Mouse (Mus musculus) forebrain, embryonic 16.5 days (tissue): ENCODE results near the gene Emp1. TPM values are rescaled to one million over a fixed set of nuclear protein-coding genes. Genes with fewer than 3 reads are reported as not detected.

Source experiments
- ATAC-seq: fragments of 200-750 bp; cut with Nextera tagmentation; 2 replicates; pipeline ENCODE4 v1.8.0; 2017; ENCODE audit warnings: mild to moderate bottlenecking, moderate library complexity
- H3K27ac ChIP-seq: fragments of 300-500 bp; sonication (generic); 2 replicates; pipeline ENCODE4 v1.5.1; 2014; ENCODE audit warnings: low read length, control low read depth
- H3K27me3 ChIP-seq: fragments of 300-500 bp; sonication (generic); replicated peaks from 2 replicates; pipeline ENCODE4 v1.6.1; 2014; ENCODE audit warnings: low read length; ENCODE audit not compliant: control insufficient read depth, insufficient read depth
- H3K36me3 ChIP-seq: fragments of 300-500 bp; sonication (generic); 2 replicates; pipeline ENCODE4 v1.6.1; 2014; ENCODE audit not compliant: control insufficient read depth, insufficient read depth
- H3K4me1 ChIP-seq: fragments of 300-500 bp; sonication (generic); replicated peaks from 2 replicates; pipeline ENCODE4 v1.6.1; 2014; ENCODE audit warnings: low read length; ENCODE audit not compliant: control insufficient read depth, insufficient read depth
- H3K4me2 ChIP-seq: fragments of 300-500 bp; sonication (generic); 2 replicates; pipeline ENCODE4 v1.6.1; 2014; ENCODE audit warnings: mild to moderate bottlenecking, low read length, control low read depth
- H3K4me3 ChIP-seq: fragments of 300-500 bp; sonication (generic); replicated peaks from 2 replicates; pipeline ENCODE4 v1.5.1; 2014; ENCODE audit warnings: mild to moderate bottlenecking, low read length, control low read depth
- H3K9ac ChIP-seq: fragments of 300-500 bp; sonication (generic); replicated peaks from 2 replicates; pipeline ENCODE4 v1.6.1; 2014; ENCODE audit warnings: low read depth, low read length, control low read depth
- H3K9me3 ChIP-seq: fragments of 300-500 bp; sonication (generic); 2 replicates; pipeline ENCODE4 v1.6.1; 2016; ENCODE audit warnings: low read length; ENCODE audit not compliant: control insufficient read depth
- WGBS: fragments of 180-500 bp; shearing (Covaris S2); extraction: QIAGEN DNeasy Blood & Tissue Kit; methylation state at CpG from one replicate; pipeline ENCODE4 v1.1.7; 2014; 5-methylcytosine and 5-hydroxymethylcytosine counted together
- polyA plus RNA-seq: library from polyadenylated mRNA; unstranded; fragments of >200 nt; fragmentation: Nextera tagmentation; extraction: Ambion mirVana; gene quantifications from 2 replicates; pipeline ENCODE4 v1.2.1, GENCODE M21; 2015

The Emp1 gene
- 4.7 and 9.2 TPM in 2 replicates for polyA plus RNA-seq

DNA sequence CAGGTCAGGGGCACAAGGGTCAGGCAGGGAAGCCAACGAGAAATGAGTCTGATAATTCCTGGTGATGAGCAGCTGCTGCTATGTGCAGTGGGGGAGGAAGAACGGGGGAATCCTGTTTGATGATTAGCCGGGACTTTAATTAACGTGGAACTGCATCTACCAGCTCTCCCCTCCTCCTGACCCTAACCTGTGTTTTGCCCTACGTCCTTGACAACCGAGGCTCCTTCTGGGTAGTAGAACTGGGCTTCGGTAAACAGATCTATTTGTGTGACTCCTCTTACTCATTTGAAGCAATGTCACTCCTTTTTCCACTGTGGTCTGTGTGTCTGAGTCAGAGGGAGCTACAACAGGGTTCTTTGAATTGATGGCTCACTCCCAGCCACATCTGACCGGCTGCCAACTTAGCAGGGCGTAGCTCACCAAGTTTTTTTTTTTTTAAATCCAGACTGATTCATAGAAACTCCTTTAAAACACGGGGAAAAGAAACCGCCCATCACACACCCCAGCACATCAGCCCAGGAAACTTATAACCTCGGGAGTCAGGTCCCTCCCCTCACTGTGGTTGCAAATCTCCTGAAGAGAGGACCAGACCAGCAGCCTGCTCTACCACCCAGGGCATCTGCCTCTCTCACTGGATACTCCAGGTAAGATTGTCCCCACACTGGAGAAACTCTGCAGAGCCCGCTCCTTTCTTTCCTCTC, at the start of gene Emp1:
Gene Emp1 (plus strand): TSS at position 87 of the 701 bp plus-strand sequence.
- Histone ChIP-seq H3K27ac (no peak within 1 kb of the TSS), H3K4me2 (peak within 1 kb of the TSS; percentile 4; the same call in 1 of the 2 replicates)

DNA sequence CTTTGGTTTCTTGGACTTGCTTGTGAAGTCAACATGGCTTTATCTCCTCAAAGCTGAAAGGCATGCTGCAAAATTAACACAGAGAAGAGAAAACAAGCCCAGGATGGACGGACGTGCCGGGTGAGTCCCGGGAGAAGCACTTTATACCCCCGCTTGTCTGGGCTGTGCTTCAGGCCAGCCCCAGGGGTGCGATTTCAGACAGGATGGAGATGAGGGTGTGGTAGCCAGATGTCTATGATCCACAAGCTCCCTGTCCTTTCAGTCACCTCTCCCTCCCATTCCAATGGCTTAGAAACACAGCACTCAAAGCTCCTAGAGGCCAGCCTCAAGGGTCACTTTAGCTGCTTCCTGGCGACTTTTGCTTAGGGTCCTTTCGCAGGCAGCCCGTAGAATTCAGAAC, 48.4 kb upstream of the Emp1 start:
- Histone ChIP-seq H3K9me3 (no peaks in the 10 kb centered on the region), H3K36me3 (no peaks in the 10 kb centered on the region), H3K27ac (no peak overlapping the region), H3K27me3 (no peaks in the 10 kb centered on the region), H3K4me3 (no peak overlapping the region), H3K4me2 (no peak overlapping the region), H3K4me1 (no peaks in the 10 kb centered on the region), H3K9ac (no peak overlapping the region)
- 83% methylated on average over 9 of the region's 9 CpGs for WGBS
- ATAC-seq: no peak

More for the DNA sequence above, at the start of gene Emp1:
- Histone ChIP-seq H3K4me3 (no peak within 1 kb of the TSS; the same call in 1 of the 2 replicates), H3K4me1 (peaks cover 13% of the 10 kb centered on the region), H3K27me3 (no peaks in the 10 kb centered on the region), H3K9ac (no peak within 1 kb of the TSS), H3K9me3 (no peaks in the 10 kb centered on the region), H3K36me3 (no peaks in the 10 kb centered on the region)
- ATAC-seq: peak; percentile 39; the same call in 1 of the 2 replicates
- 25% methylated on average over 13 of the region's 13 CpGs for WGBS

DNA sequence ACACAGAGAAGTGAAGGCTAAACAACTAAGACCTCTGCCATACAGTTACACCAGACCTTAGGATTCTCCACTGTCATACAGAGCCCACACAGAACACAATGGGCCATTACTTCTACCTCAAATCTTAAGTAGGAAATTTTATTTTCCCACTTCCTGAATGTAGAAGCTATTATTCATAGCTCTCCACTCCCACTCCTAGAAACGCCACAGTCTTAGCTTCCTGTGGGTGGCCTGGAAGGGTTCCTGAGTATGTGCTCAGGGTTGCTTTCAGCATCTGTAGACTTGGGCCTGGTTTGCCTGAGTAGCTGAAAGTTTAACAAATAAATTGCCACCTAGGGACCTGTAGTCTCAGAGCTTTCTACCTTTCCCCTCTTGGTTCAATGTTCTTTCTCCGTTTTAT, 46.2 kb upstream of the Emp1 start:
- no peaks in the 10 kb centered on the region for H3K9me3 ChIP-seq
- no peak for ATAC-seq
- H3K4me3 ChIP-seq: no peak overlapping the region
- 86% methylated on average over 2 of the region's 2 CpGs for WGBS
- no peaks in the 10 kb centered on the region for H3K27me3 ChIP-seq
- no peak overlapping the region for H3K9ac ChIP-seq
- H3K36me3 ChIP-seq: no peaks in the 10 kb centered on the region
- no peak overlapping the region for H3K4me2 ChIP-seq
- H3K4me1 ChIP-seq: no peaks in the 10 kb centered on the region
- H3K27ac ChIP-seq: no peak overlapping the region

DNA sequence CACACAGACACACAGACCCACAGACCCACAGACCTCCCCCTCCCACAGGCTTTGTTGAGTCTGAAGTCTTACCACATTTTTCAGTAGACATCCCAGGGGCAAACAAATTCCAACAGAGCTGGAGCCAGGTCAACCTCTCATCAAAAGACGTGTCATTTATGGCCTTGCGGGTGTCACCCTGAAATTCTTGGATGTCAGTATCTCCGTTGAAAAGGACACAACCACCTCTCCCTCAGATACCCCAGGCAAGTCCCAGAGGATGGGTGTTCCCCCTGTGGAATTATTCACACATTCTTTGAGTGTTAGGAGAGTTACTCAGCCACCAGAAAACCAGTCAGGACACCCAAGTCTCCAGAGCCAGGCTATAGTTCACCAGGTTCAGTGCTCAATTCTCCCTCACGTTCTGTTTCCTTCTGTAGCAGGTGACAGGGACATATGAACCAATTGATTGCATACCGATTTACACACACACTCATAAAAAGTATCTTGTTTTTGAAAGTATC, 42.9 kb upstream of the Emp1 start:
- no peak for ATAC-seq
- H3K4me2 ChIP-seq: no peak overlapping the region
- H3K36me3 ChIP-seq: no peaks in the 10 kb centered on the region
- H3K4me1 ChIP-seq: peaks cover 5% of the 10 kb centered on the region; the same call in 1 of the 2 replicates
- no peak overlapping the region for H3K27ac ChIP-seq
- no peaks in the 10 kb centered on the region for H3K9me3 ChIP-seq
- no peak overlapping the region for H3K9ac ChIP-seq
- no peaks in the 10 kb centered on the region for H3K27me3 ChIP-seq
- WGBS: 93% methylated on average over 5 of the region's 5 CpGs
- H3K4me3 ChIP-seq: no peak overlapping the region

DNA sequence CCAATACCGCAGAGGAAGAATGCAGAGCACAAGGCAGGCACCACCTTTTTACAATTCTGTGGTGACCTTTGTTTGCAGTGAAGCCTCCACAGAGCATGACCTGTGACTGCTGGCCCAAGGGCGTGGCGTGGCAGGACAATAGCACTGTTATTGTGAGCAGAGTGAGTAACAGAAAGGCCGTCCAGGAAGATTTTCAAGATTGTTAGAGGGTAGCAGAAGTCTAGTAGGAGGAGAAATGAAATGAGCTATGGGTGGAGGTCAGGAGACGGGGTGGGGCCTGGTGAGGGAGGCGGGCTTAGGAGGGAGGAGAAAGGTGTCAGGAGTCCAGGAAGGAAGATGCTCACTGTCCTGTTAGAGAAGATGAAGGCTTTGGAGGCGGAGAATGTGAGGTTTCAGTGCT, 39.6 kb upstream of the Emp1 start:
- Histone ChIP-seq H3K27ac (no peak overlapping the region), H3K4me2 (no peak overlapping the region), H3K27me3 (no peaks in the 10 kb centered on the region), H3K9me3 (no peaks in the 10 kb centered on the region), H3K4me3 (no peak overlapping the region), H3K4me1 (peaks cover 5% of the 10 kb centered on the region; the same call in 1 of the 2 replicates), H3K9ac (no peak overlapping the region), H3K36me3 (no peaks in the 10 kb centered on the region)
- ATAC-seq: no peak
- 77% methylated on average over 7 of the region's 7 CpGs for WGBS

DNA sequence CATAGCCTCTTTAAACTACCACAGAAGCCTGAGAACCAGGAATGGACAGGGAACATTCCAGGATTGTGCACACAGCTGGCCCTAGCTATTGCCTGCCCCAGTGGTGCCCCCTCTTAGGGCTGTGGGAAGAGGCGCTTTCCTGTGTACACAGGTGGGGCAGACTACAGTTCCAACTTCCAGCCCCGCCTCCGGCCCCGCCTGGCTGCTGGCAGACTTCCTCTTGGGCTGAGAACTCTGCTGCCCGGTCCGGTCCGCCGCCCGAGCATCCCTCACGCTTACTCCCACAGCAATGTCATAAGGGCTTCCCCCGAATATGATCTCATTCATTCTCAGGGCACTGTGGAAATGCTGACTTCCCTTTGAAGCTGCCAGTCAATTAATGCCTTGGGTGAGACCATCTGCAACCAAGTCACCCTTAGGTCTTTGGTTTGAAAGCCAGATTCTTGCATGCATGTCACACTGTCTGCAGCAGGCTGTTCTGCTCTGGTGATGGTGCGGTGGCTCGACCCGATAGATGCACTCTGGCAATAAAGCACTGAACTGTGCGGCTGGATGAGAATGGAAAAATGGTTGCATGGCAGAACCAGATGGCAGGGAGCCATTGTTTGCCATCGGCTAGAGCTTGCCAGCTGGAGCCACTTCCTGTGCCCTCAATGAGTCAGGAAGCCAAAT, 38.9 kb upstream of the Emp1 start:
- Histone ChIP-seq H3K4me3 (no peak overlapping the region), H3K4me2 (no peak overlapping the region), H3K9ac (no peak overlapping the region), H3K27me3 (no peaks in the 10 kb centered on the region), H3K4me1 (peaks cover 5% of the 10 kb centered on the region; the same call in 1 of the 2 replicates), H3K9me3 (no peaks in the 10 kb centered on the region), H3K36me3 (no peaks in the 10 kb centered on the region), H3K27ac (no peak overlapping the region)
- 52% methylated on average over 16 of the region's 16 CpGs for WGBS
- no peak; the same call in 1 of the 2 replicates for ATAC-seq

DNA sequence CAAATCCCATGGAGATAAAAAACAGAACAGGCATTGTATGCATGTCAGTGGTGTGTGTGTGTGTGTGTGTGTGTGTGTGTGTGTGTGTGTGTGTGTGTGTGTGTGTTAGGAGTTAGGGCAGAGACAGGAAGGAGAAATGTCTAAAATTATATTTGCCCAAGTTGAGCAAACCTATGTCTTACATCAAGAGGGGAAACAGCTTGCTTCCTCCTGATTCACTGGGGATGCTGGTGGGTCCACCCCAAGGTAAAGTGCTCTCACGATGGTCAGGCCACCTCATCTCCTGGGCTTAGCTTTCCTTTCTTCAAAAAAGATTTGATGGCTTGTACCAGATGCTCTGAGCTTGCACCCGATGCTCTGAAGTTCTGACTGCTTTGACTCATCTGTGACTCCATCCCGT, 38.2 kb upstream of the Emp1 start:
- no peaks in the 10 kb centered on the region for H3K9me3 ChIP-seq
- H3K27ac ChIP-seq: no peak overlapping the region
- H3K4me1 ChIP-seq: peaks cover 5% of the 10 kb centered on the region; the same call in 1 of the 2 replicates
- no peaks in the 10 kb centered on the region for H3K36me3 ChIP-seq
- H3K4me3 ChIP-seq: no peak overlapping the region
- H3K27me3 ChIP-seq: no peaks in the 10 kb centered on the region
- H3K9ac ChIP-seq: no peak overlapping the region
- WGBS: 77% methylated on average over 3 of the region's 3 CpGs
- no peak for ATAC-seq
- no peak overlapping the region for H3K4me2 ChIP-seq

DNA sequence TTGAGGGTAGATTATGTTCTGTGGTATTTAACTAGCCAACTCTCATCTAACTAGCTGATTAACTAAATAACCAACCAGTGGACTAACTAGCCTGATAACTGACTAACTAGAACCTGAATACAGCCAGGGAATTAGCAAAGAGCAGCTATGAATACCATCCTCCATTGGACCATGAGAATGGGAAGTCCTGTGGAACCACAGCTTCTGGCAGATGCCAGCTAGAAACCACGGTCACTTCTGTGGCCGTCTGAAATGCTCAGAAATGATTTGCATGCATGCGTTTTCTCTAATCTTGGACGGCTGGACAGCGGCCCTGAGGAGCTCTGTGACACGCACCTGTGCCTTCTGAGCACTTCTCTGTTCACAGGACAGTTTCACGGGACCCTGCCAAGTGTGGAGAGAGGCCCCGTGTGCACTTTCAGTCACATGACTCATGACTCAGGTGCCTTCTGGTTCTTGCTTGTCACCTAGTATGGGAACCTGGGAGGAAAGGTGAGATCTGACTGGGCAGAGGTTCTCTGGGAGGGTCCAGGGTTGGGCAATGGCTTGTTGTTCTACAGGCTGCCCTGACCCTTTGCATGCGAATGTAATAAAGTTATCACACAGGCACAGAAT, 37.6 kb upstream of the Emp1 start:
- Histone ChIP-seq H3K27ac (no peak overlapping the region), H3K4me3 (no peak overlapping the region), H3K9me3 (no peaks in the 10 kb centered on the region), H3K36me3 (no peaks in the 10 kb centered on the region), H3K27me3 (no peaks in the 10 kb centered on the region), H3K4me2 (no peak overlapping the region), H3K9ac (no peak overlapping the region), H3K4me1 (peaks cover 5% of the 10 kb centered on the region; the same call in 1 of the 2 replicates)
- no peak for ATAC-seq
- 85% methylated on average over 9 of the region's 9 CpGs for WGBS

DNA sequence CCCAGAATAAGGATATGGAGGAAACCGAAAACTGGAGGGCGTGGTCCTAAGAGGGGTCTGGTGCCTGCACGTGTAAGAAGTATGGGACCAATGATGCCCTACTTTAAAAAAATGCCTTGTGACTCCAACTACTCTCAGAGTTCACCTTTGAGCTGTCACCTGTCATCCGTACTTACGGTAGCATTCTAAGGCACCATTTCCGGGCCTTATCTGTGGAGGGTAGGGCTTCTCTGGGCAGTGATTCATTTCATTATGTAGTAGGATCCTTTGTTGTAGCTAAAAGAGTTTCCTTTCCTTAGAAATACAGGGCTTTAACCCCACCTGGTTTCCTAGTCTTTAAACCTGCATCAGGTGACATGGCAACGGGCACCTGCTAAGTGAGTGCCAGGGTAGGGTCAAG, 35.5 kb upstream of the Emp1 start:
- no peak overlapping the region for H3K27ac ChIP-seq

More for the DNA sequence above, 35.5 kb upstream of the Emp1 start:
- H3K4me2 ChIP-seq: no peak overlapping the region
- no peaks in the 10 kb centered on the region for H3K27me3 ChIP-seq
- H3K36me3 ChIP-seq: no peaks in the 10 kb centered on the region
- no peak for ATAC-seq
- peaks cover 5% of the 10 kb centered on the region; the same call in 1 of the 2 replicates for H3K4me1 ChIP-seq
- no peak overlapping the region for H3K9ac ChIP-seq
- H3K4me3 ChIP-seq: no peak overlapping the region
- 88% methylated on average over 7 of the region's 7 CpGs for WGBS
- no peaks in the 10 kb centered on the region for H3K9me3 ChIP-seq
